ENCODE assay signal across 9 mouse cellular contexts in genomic region chr4:8367487-8368276, GRCm38 (mm10).
A peak's percentile ranks its signal among the peaks of the same experiment; 100 is the strongest.
DNase-seq lines count a peak whose midpoint lies in the region; ATAC-seq and TF ChIP-seq lines count a peak whose summit lies in the region.
"Had no signal": no experiment of that assay in that cellular context is flagged by ENCODE, and none has a peak within 500 bp of the region (broad histone marks: within the 10 kb centered on the region; RNA-seq: fewer than 3 reads in every experiment).

No protein-coding gene starts in this region.

- H3K4me3 ChIP-seq in forebrain, embryonic 11.5 days (ENCODE audit: low read depth, low read length): no peak overlapping the region
- H3K4me3 ChIP-seq in forebrain, embryonic 10.5 days: no peak overlapping the region
- H3K4me3 ChIP-seq in heart, embryonic 13.5 days: no peak overlapping the region
- H3K4me3 ChIP-seq in kidney, postnatal 0 days (replicated peaks; ENCODE audit: low read depth, low read length): no peak overlapping the region
- no peak overlapping the region for H3K4me3 ChIP-seq in midbrain, embryonic 14.5 days (replicated peaks; ENCODE audit: low read depth, low read length)
- H3K4me3 ChIP-seq: limb, embryonic 15.5 days had no signal

- H3K27ac ChIP-seq in forebrain, embryonic 11.5 days (ENCODE audit: low read depth, low read length): no peak overlapping the region
- H3K27ac ChIP-seq in forebrain, embryonic 10.5 days: no peak overlapping the region
- no peak overlapping the region for H3K27ac ChIP-seq in heart, embryonic 13.5 days (replicated peaks)
- no peak overlapping the region for H3K27ac ChIP-seq in kidney, postnatal 0 days
- no peak overlapping the region for H3K27ac ChIP-seq in midbrain, embryonic 14.5 days (replicated peaks; ENCODE audit: low read depth, low read length)
- H3K27ac ChIP-seq: limb, embryonic 15.5 days had no signal

- no peak overlapping the region for H3K4me2 ChIP-seq in forebrain, embryonic 11.5 days (ENCODE audit: low read depth, low read length, severe bottlenecking)
- H3K4me2 ChIP-seq in heart, embryonic 13.5 days: 0 out of 2 replicates have a peak overlapping the region, but pooled peaks have one; percentile 7
- H3K4me2 ChIP-seq in kidney, postnatal 0 days (ENCODE audit: low read length): no peak overlapping the region
- H3K4me2 ChIP-seq in midbrain, embryonic 14.5 days (ENCODE audit: low read length): no peak overlapping the region
- H3K4me2 ChIP-seq: limb, embryonic 15.5 days had no signal

- no peak overlapping the region for H3K9ac ChIP-seq in forebrain, embryonic 11.5 days (ENCODE audit: low read length)
- H3K9ac ChIP-seq in heart, embryonic 13.5 days: no peak overlapping the region
- H3K9ac ChIP-seq in kidney, postnatal 0 days (ENCODE audit: low read depth, low read length): no peak overlapping the region
- H3K9ac ChIP-seq in midbrain, embryonic 14.5 days (replicated peaks; ENCODE audit: low read length): no peak overlapping the region
- H3K9ac ChIP-seq: limb, embryonic 15.5 days had no signal

- no peaks in the 10 kb centered on the region for H3K4me1 ChIP-seq in forebrain, embryonic 11.5 days (replicated peaks; ENCODE audit: control insufficient read depth, insufficient read depth, low read length)
- H3K4me1 ChIP-seq in forebrain, embryonic 10.5 days: peaks cover 9% of the 10 kb centered on the region
- no peaks in the 10 kb centered on the region for H3K4me1 ChIP-seq in heart, embryonic 13.5 days
- no peaks in the 10 kb centered on the region for H3K4me1 ChIP-seq in kidney, postnatal 0 days (replicated peaks; ENCODE audit: insufficient read depth, low read length)
- no peaks in the 10 kb centered on the region for H3K4me1 ChIP-seq in midbrain, embryonic 14.5 days (ENCODE audit: control insufficient read depth, insufficient read depth, low read length)

- no peak for DNase-seq in forebrain, embryonic 11.5 days (ENCODE audit: low spot score)
- DNase-seq in forebrain, embryonic 10.5 days (ENCODE audit: extremely low spot score, low spot score): no peak
- peak; percentile 84 for DNase-seq in 416B (ENCODE audit: low read depth)
- DNase-seq in adrenal gland, postnatal 36 days: peak; percentile 15 to 51
- DNase-seq in kidney, postnatal 0 days (ENCODE audit: low spot score): peak; percentile 94
- peak; percentile 92 for DNase-seq in midbrain, embryonic 14.5 days
- DNase-seq in testis, postnatal 14 days (ENCODE audit: low spot score): no peak

- no peaks in the 10 kb centered on the region for H3K36me3 ChIP-seq in forebrain, embryonic 11.5 days (ENCODE audit: control insufficient read depth, insufficient read depth, low read length)
- H3K36me3 ChIP-seq in forebrain, embryonic 10.5 days (replicated peaks): no peaks in the 10 kb centered on the region
- H3K36me3 ChIP-seq in heart, embryonic 13.5 days: no peaks in the 10 kb centered on the region
- H3K36me3 ChIP-seq in kidney, postnatal 0 days (ENCODE audit: insufficient read depth, low read length): no peaks in the 10 kb centered on the region
- no peaks in the 10 kb centered on the region for H3K36me3 ChIP-seq in midbrain, embryonic 14.5 days (ENCODE audit: control insufficient read depth, insufficient read depth, low read length)
- H3K36me3 ChIP-seq: limb, embryonic 15.5 days had no signal

- H3K27me3 ChIP-seq in forebrain, embryonic 11.5 days (ENCODE audit: control insufficient read depth, insufficient read depth, low read length): no peaks in the 10 kb centered on the region
- H3K27me3 ChIP-seq in forebrain, embryonic 10.5 days (ENCODE audit: poor library complexity, severe bottlenecking): no peaks in the 10 kb centered on the region
- H3K27me3 ChIP-seq in heart, embryonic 13.5 days (replicated peaks): no peaks in the 10 kb centered on the region
- no peaks in the 10 kb centered on the region for H3K27me3 ChIP-seq in kidney, postnatal 0 days (ENCODE audit: insufficient read depth, low read length)
- no peaks in the 10 kb centered on the region for H3K27me3 ChIP-seq in midbrain, embryonic 14.5 days (ENCODE audit: control insufficient read depth, insufficient read depth, low read length)

- 61% methylated on average over 13 of the region's 13 CpGs for WGBS in forebrain, embryonic 11.5 days
- WGBS in forebrain, embryonic 10.5 days: 67% methylated on average over 13 of the region's 13 CpGs
- 52% methylated on average over 13 of the region's 13 CpGs for WGBS in heart, embryonic 13.5 days
- WGBS in kidney, postnatal 0 days: 59% methylated on average over 13 of the region's 13 CpGs
- 64% methylated on average over 13 of the region's 13 CpGs for WGBS in midbrain, embryonic 14.5 days

- peak; percentile 91 for TF ChIP-seq CTCF in kidney, postnatal 0 days (IDR thresholded peaks at IDR 0.05; ENCODE audit: low read depth)

- no peaks in the 10 kb centered on the region for H3K9me3 ChIP-seq in forebrain, embryonic 11.5 days (ENCODE audit: control insufficient read depth, low read length)
- H3K9me3 ChIP-seq in forebrain, embryonic 10.5 days: no peaks in the 10 kb centered on the region
- no peaks in the 10 kb centered on the region for H3K9me3 ChIP-seq in heart, embryonic 13.5 days
- H3K9me3 ChIP-seq in kidney, postnatal 0 days (replicated peaks; ENCODE audit: low read length): no peaks in the 10 kb centered on the region
- H3K9me3 ChIP-seq in midbrain, embryonic 14.5 days (ENCODE audit: control insufficient read depth, low read length): no peaks in the 10 kb centered on the region
- H3K9me3 ChIP-seq: limb, embryonic 15.5 days had no signal

- ATAC-seq in forebrain, embryonic 11.5 days (replicated peaks; ENCODE audit: low FRiP score): peak; percentile 54
- ATAC-seq in heart, embryonic 13.5 days (ENCODE audit: extremely low read depth, insufficient number of reproducible peaks, low FRiP score, low TSS enrichment): no peak
- ATAC-seq in kidney, postnatal 0 days (replicated peaks; ENCODE audit: low FRiP score, low read depth): peak; percentile 52; the same call in 1 of the 2 replicates
- ATAC-seq in midbrain, embryonic 14.5 days (ENCODE audit: low FRiP score, low TSS enrichment): peak; percentile 51; the same call in 1 of the 2 replicates

Comparison
In these comparisons a context has a peak if more than half of its experiments do, and no peak if none do; other contexts are left out.
1. DNase-seq: peak in 416B (single experiment), adrenal gland, postnatal 36 days (2 of 2), kidney, postnatal 0 days (single experiment) and midbrain, embryonic 14.5 days (single experiment); none in forebrain, embryonic 11.5 days (single experiment), forebrain, embryonic 10.5 days (single experiment) and testis, postnatal 14 days (single experiment).